Mouse (Mus musculus): ENCODE data around the gene H2-DMb2. TPM values are rescaled to one million over a fixed set of nuclear protein-coding genes. Genes with fewer than 3 reads are reported as not detected.

H2-DMb2 gene
- polyA plus RNA-seq, 1 experiment from 2014 or later, result 0.23 TPM

Other genes starting within 250 kb of the H2-DMb2 start
- not detected in 2 replicates for gene Platr17, start 238.2 kb upstream of the H2-DMb2 start, polyA plus RNA-seq (2016; fragmentation: Nextera tagmentation; extraction: Ambion mirVana)
- gene Daxx, start 233.9 kb upstream of the H2-DMb2 start, polyA plus RNA-seq (2016; fragmentation: Nextera tagmentation; extraction: Ambion mirVana), result 60.3 and 62.1 TPM in 2 replicates
- gene Tapbp, start 227.4 kb upstream of the H2-DMb2 start, polyA plus RNA-seq (2016; fragmentation: Nextera tagmentation; extraction: Ambion mirVana), result 23.6 and 23.9 TPM in 2 replicates
- 21.9 and 24.1 TPM in 2 replicates for gene Zbtb22, start 227.4 kb upstream of the H2-DMb2 start, polyA plus RNA-seq (2016; fragmentation: Nextera tagmentation; extraction: Ambion mirVana)
- gene Rgl2, start 213.8 kb upstream of the H2-DMb2 start, polyA plus RNA-seq (2016; fragmentation: Nextera tagmentation; extraction: Ambion mirVana), result 64.3 and 68.1 TPM in 2 replicates
- gene Pfdn6, start 203.0 kb upstream of the H2-DMb2 start, polyA plus RNA-seq (2016; fragmentation: Nextera tagmentation; extraction: Ambion mirVana), result 184 and 191 TPM in 2 replicates
- 38.4 and 39.7 TPM in 2 replicates for gene Wdr46, start 202.6 kb upstream of the H2-DMb2 start, polyA plus RNA-seq (2016; fragmentation: Nextera tagmentation; extraction: Ambion mirVana)
- 7.9 and 8.3 TPM in 2 replicates for gene B3galt4, start 191.8 kb upstream of the H2-DMb2 start, polyA plus RNA-seq (2016; fragmentation: Nextera tagmentation; extraction: Ambion mirVana)
- 66.0 and 66.5 TPM in 2 replicates for gene Vps52, start 187.5 kb upstream of the H2-DMb2 start, polyA plus RNA-seq (2016; fragmentation: Nextera tagmentation; extraction: Ambion mirVana)
- 914 and 923 TPM in 2 replicates for gene Rps18, start 187.3 kb upstream of the H2-DMb2 start, polyA plus RNA-seq (2016; fragmentation: Nextera tagmentation; extraction: Ambion mirVana)
- gene H2-K1, start 143.0 kb upstream of the H2-DMb2 start, polyA plus RNA-seq (2016; fragmentation: Nextera tagmentation; extraction: Ambion mirVana), result 15.2 and 16.8 TPM in 2 replicates
- gene Ring1, start 118.6 kb upstream of the H2-DMb2 start, polyA plus RNA-seq (2016; fragmentation: Nextera tagmentation; extraction: Ambion mirVana), result 25.9 and 30.7 TPM in 2 replicates
- 61.3 and 70.6 TPM in 2 replicates for gene H2-Ke6, start 115.2 kb upstream of the H2-DMb2 start, polyA plus RNA-seq (2016; fragmentation: Nextera tagmentation; extraction: Ambion mirVana)
- gene Slc39a7, start 111.6 kb upstream of the H2-DMb2 start, polyA plus RNA-seq (2016; fragmentation: Nextera tagmentation; extraction: Ambion mirVana), result 172 and 173 TPM in 2 replicates
- gene Rxrb, start 111.5 kb upstream of the H2-DMb2 start, polyA plus RNA-seq (2016; fragmentation: Nextera tagmentation; extraction: Ambion mirVana), result 65.2 and 69.1 TPM in 2 replicates
- gene Col11a2, start 103.9 kb upstream of the H2-DMb2 start, polyA plus RNA-seq (2016; fragmentation: Nextera tagmentation; extraction: Ambion mirVana), result 5.7 and 6.3 TPM in 2 replicates
- 0.44 and 0.50 TPM in 2 replicates for gene H2-Oa, start 51.0 kb upstream of the H2-DMb2 start, polyA plus RNA-seq (2016; fragmentation: Nextera tagmentation; extraction: Ambion mirVana)
- gene H2-DMa, start 23.8 kb upstream of the H2-DMb2 start, polyA plus RNA-seq (2016; fragmentation: Nextera tagmentation; extraction: Ambion mirVana), result 12.3 and 15.0 TPM in 2 replicates
- 135 and 141 TPM in 2 replicates for gene Brd2, start 20.7 kb upstream of the H2-DMb2 start, polyA plus RNA-seq (2016; fragmentation: Nextera tagmentation; extraction: Ambion mirVana)
- gene H2-DMb1, start 9.8 kb downstream of the H2-DMb2 start, polyA plus RNA-seq (2016; fragmentation: Nextera tagmentation; extraction: Ambion mirVana), result 0.23 and 0.47 TPM in 2 replicates
- gene Tap1, start 44.2 kb downstream of the H2-DMb2 start, polyA plus RNA-seq (2016; fragmentation: Nextera tagmentation; extraction: Ambion mirVana), result 1.3 and 1.9 TPM in 2 replicates
- 0.57 and 1.0 TPM in 2 replicates for gene Psmb9, start 44.5 kb downstream of the H2-DMb2 start, polyA plus RNA-seq (2016; fragmentation: Nextera tagmentation; extraction: Ambion mirVana)
- gene Psmb8, start 54.4 kb downstream of the H2-DMb2 start, polyA plus RNA-seq (2016; fragmentation: Nextera tagmentation; extraction: Ambion mirVana), result 2.3 and 2.4 TPM in 2 replicates
- gene Tap2, start 60.2 kb downstream of the H2-DMb2 start, polyA plus RNA-seq (2016; fragmentation: Nextera tagmentation; extraction: Ambion mirVana), result 0.89 and 1.7 TPM in 2 replicates
- not detected in 2 replicates for gene H2-Ob, start 95.6 kb downstream of the H2-DMb2 start, polyA plus RNA-seq (2016; fragmentation: Nextera tagmentation; extraction: Ambion mirVana)
- 1.6 and 2.2 TPM in 2 replicates for gene H2-Ab1, start 114.4 kb downstream of the H2-DMb2 start, polyA plus RNA-seq (2016; fragmentation: Nextera tagmentation; extraction: Ambion mirVana)
- gene H2-Aa, start 144.5 kb downstream of the H2-DMb2 start, polyA plus RNA-seq (2016; fragmentation: Nextera tagmentation; extraction: Ambion mirVana), result 0.16 TPM in 1 of 2 replicates, not detected in the other
- 1.8 and 2.3 TPM in 2 replicates for gene H2-Eb1, start 162.6 kb downstream of the H2-DMb2 start, polyA plus RNA-seq (2016; fragmentation: Nextera tagmentation; extraction: Ambion mirVana)
- gene H2-Eb2, start 182.4 kb downstream of the H2-DMb2 start, polyA plus RNA-seq (2016; fragmentation: Nextera tagmentation; extraction: Ambion mirVana), result 0.20 TPM in 1 of 2 replicates, not detected in the other
- gene Btnl2, start 211.5 kb downstream of the H2-DMb2 start, polyA plus RNA-seq (2016; fragmentation: Nextera tagmentation; extraction: Ambion mirVana), result not detected in 2 replicates
- gene Btnl1, start 233.8 kb downstream of the H2-DMb2 start, polyA plus RNA-seq (2016; fragmentation: Nextera tagmentation; extraction: Ambion mirVana), result not detected in 2 replicates